Mouse (Mus musculus) midbrain, embryonic 15.5 days (tissue): ENCODE measurements around the gene Dennd5b. TPM values are rescaled to one million over a fixed set of nuclear protein-coding genes. Genes with fewer than 3 reads are reported as not detected.

ENCODE experiments used
- ATAC-seq: fragments of 200-750 bp; cut with Nextera tagmentation; replicated peaks from 2 replicates; pipeline ENCODE4 v1.8.0; 2017; ENCODE audit warnings: moderate TSS enrichment
- H3K27ac ChIP-seq: fragments of 300-500 bp; sonication (generic); 2 replicates; pipeline ENCODE4 v1.5.1; 2015; ENCODE audit warnings: mild to moderate bottlenecking, inconsistent platforms
- H3K27me3 ChIP-seq: fragments of 300-500 bp; sonication (generic); replicated peaks from 2 replicates; pipeline ENCODE4 v1.6.1; 2015; ENCODE audit warnings: inconsistent platforms
- H3K36me3 ChIP-seq: fragments of 300-500 bp; sonication (generic); replicated peaks from 2 replicates; pipeline ENCODE4 v1.6.1; 2015; ENCODE audit warnings: inconsistent platforms
- H3K4me1 ChIP-seq: fragments of 300-500 bp; sonication (generic); 2 replicates; pipeline ENCODE4 v1.6.1; 2015; ENCODE audit warnings: inconsistent platforms
- H3K4me2 ChIP-seq: fragments of 300-500 bp; sonication (generic); 2 replicates; pipeline ENCODE4 v1.6.1; 2015; ENCODE audit warnings: inconsistent platforms, mild to moderate bottlenecking, moderate library complexity
- H3K4me3 ChIP-seq: fragments of 300-500 bp; sonication (generic); 2 replicates; pipeline ENCODE4 v1.5.1; 2015; ENCODE audit warnings: mild to moderate bottlenecking, inconsistent platforms
- H3K9ac ChIP-seq: fragments of 300-500 bp; sonication (generic); 2 replicates; pipeline ENCODE4 v1.6.1; 2015; ENCODE audit warnings: mild to moderate bottlenecking, inconsistent platforms
- H3K9me3 ChIP-seq: fragments of 300-500 bp; sonication (generic); 2 replicates; pipeline ENCODE4 v1.6.1; 2016; ENCODE audit warnings: inconsistent platforms
- WGBS: fragments of 180-500 bp; shearing (Covaris S2); methylation state at CpG from one replicate; pipeline ENCODE4 v1.1.7; 2015; ENCODE audit warnings: mixed read lengths; 5-methylcytosine and 5-hydroxymethylcytosine counted together
- polyA plus RNA-seq: library from polyadenylated mRNA; unstranded; fragments of >200 nt; fragmentation: Nextera tagmentation; extraction: Ambion mirVana; gene quantifications from 2 replicates; pipeline ENCODE4 v1.2.1, GENCODE M21; 2015

Dennd5b gene
- 13.8 and 16.3 TPM in 2 replicates for polyA plus RNA-seq

GRCm38 (mm10) chr6:149101076-149101942, at the start of gene Dennd5b:
Gene Dennd5b (minus strand): TSS chr6:149101680.
- WGBS: under 1% methylated on average over 107 of the region's 124 CpGs
- ATAC-seq: peak; percentile 96
- H3K4me1 ChIP-seq: peaks cover 14% of the 10 kb centered on the region

DNA sequence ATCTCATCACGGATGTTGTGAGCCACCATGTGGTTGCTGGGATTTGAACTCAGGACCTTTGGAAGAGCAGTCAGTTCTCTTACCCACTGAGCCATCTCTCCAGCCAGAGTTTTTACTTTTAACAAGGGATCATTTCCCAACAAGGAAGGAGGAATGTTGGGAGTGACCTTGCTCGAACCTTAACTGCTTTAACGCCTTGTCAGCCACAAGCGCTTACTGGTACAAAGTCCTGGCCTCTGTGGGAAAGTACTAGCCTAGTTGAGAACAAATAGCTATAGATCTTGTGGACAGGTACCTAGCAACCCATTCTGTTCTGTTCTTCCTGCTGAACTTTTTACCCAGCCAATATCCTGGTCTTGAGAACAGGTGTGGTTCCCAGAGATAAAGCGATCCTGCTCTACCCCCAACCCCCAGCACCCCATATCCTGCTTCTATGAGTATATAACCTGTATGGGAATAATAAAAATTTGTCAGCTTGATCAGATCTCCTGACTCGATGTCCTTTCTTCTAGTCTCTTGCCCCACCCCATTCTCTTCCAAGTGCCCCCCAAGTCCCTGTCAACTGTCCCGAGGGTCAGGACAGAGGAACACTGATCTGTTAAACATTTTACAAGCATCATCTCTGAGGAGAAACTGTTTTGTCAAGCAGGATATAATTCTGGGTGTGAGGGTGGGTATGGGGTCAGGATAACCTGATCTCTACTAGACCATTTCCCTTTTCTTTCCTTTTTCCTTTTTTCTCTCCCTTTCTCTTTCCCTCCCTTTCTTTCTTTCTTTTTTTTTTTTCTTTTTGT, 47.2 kb upstream of the Dennd5b start:
- Histone ChIP-seq H3K36me3 (no peaks in the 10 kb centered on the region), H3K9me3 (no peaks in the 10 kb centered on the region), H3K27me3 (no peaks in the 10 kb centered on the region), H3K9ac (no peak overlapping the region), H3K27ac (no peak overlapping the region), H3K4me2 (no peak overlapping the region), H3K4me1 (no peaks in the 10 kb centered on the region), H3K4me3 (no peak overlapping the region)
- no peak for ATAC-seq
- 93% methylated on average over 7 of the region's 7 CpGs for WGBS

More at GRCm38 (mm10) chr6:149101076-149101942, at the start of gene Dennd5b:
- Histone ChIP-seq H3K4me3 (peak within 1 kb of the TSS; percentile 72), H3K9ac (peak within 1 kb of the TSS; percentile 89), H3K27me3 (no peaks in the 10 kb centered on the region), H3K36me3 (no peaks in the 10 kb centered on the region), H3K9me3 (no peaks in the 10 kb centered on the region), H3K4me2 (peak within 1 kb of the TSS; percentile 63), H3K27ac (peak within 1 kb of the TSS; percentile 98)

DNA sequence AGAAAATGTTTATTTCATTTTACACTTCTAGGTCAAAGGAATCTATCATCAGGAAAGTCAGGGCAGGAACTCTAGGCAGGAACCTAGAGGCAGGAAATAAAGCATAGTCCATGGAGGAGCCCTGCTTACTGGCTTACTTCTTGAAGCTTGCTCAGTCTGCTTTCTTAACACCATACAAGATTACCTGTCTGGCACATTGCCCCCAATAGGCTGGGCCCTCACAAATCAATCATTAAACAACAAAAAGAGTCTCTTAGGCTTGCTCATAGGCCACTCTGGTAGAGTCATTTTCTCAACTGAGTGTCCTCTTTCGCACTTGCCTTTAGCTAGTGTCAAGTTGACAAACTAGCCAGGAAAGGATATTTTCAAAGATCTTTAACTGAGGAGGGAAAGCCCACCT, 43.7 kb upstream of the Dennd5b start:
- 0 out of 2 replicates have a peak, but pooled peaks cover 5% of the 10 kb centered on the region for H3K4me1 ChIP-seq
- no peaks in the 10 kb centered on the region for H3K27me3 ChIP-seq
- H3K4me2 ChIP-seq: no peak overlapping the region
- no peak overlapping the region for H3K27ac ChIP-seq
- H3K9ac ChIP-seq: no peak overlapping the region
- H3K9me3 ChIP-seq: no peaks in the 10 kb centered on the region
- no peaks in the 10 kb centered on the region for H3K36me3 ChIP-seq
- WGBS: 97% methylated on average over 1 of the region's 1 CpGs
- no peak overlapping the region for H3K4me3 ChIP-seq
- ATAC-seq: no peak

- Histone ChIP-seq H3K9ac (peak overlapping the region; percentile 18; the same call in 1 of the 2 replicates), H3K4me2 (peak overlapping the region; percentile 65), H3K4me1 (0 out of 2 replicates have a peak, but pooled peaks cover 5% of the 10 kb centered on the region), H3K27me3 (no peaks in the 10 kb centered on the region), H3K9me3 (no peaks in the 10 kb centered on the region), H3K27ac (no peak overlapping the region), H3K36me3 (no peaks in the 10 kb centered on the region), H3K4me3 (peak overlapping the region; percentile 46)
- 5% methylated on average over 36 of the region's 36 CpGs for WGBS
- peak; percentile 95 for ATAC-seq
Observed at GRCm38 (mm10) chr6:149141393-149142173, 40.1 kb upstream of the Dennd5b start.

DNA sequence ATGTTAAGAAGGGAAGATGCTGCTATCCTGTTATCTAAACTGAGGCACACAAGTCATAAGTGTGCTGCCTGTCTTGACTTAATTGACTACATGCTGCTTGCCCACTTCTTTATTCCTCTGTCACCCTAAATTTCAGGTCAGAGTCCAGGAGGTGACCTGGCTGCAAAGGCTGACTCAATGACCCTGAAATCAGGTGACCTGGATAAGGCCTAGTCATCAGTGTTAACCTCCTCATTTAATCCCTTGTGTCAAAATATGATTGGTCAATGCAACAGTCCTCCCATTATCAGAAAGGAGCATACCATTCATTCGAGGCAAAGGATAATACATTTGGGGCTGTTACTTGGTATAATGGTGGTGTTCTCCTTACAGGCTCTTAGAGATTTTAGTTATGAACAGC, 38.0 kb upstream of the Dennd5b start, which contains the start of gene Etfbkmt:
Gene Etfbkmt (plus strand): TSS at position 379 of the 400 bp plus-strand sequence.
- ATAC-seq: no peak
- no peak within 1 kb of the TSS for H3K9ac ChIP-seq
- no peaks in the 10 kb centered on the region for H3K9me3 ChIP-seq
- no peaks in the 10 kb centered on the region for H3K36me3 ChIP-seq
- 0 out of 2 replicates have a peak, but pooled peaks cover 5% of the 10 kb centered on the region for H3K4me1 ChIP-seq
- no peaks in the 10 kb centered on the region for H3K27me3 ChIP-seq
- no peak within 1 kb of the TSS for H3K27ac ChIP-seq
- no peak within 1 kb of the TSS for H3K4me3 ChIP-seq
- 70% methylated on average over 1 of the region's 1 CpGs for WGBS
- H3K4me2 ChIP-seq: no peak within 1 kb of the TSS

DNA sequence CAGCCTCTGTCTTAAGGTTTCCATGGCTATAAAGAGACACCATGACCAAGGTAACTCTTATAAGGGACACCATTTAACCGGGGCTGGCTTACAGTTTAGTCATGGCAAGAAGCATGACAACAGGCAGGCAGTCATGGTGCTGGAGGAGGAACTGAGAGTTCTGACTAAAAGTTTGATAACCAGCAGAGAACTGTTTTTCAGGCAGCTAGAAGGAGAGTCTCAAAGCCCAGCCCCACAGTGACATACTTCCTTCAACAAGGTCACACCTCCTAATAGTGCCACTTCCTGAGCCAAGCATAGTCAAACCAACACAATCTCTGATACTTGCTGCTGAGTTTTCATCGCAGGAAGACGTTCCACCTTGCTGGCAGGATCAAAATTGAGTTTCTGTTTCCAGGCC, 37.5 kb upstream of the Dennd5b start:
- no peak for ATAC-seq
- H3K9me3 ChIP-seq: no peaks in the 10 kb centered on the region
- no peak overlapping the region for H3K27ac ChIP-seq
- H3K27me3 ChIP-seq: no peaks in the 10 kb centered on the region
- H3K9ac ChIP-seq: no peak overlapping the region
- 0 out of 2 replicates have a peak, but pooled peaks cover 5% of the 10 kb centered on the region for H3K4me1 ChIP-seq
- H3K4me3 ChIP-seq: no peak overlapping the region
- no peaks in the 10 kb centered on the region for H3K36me3 ChIP-seq
- WGBS: 88% methylated on average over 3 of the region's 3 CpGs
- H3K4me2 ChIP-seq: no peak overlapping the region

DNA sequence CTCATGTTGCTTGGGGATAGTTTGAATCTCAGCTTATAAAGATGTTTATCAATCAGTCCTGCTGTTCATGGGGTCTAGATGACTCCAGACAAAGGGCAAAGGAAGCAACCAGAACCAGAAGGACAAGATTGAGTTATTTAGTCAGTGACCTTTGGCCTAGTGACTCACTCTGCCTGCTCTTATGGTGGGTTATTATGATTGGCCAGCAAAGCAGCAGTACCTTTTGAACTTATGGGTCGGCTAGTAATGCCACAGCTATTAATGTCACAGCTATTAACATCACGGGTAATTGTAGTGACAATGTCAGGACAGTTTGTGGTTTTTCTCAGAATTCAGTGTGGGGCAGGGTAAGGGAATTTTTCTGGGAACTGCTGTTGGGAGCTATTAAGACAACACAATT, 36.5 kb upstream of the Dennd5b start:
- no peak overlapping the region for H3K4me2 ChIP-seq
- H3K27me3 ChIP-seq: no peaks in the 10 kb centered on the region
- no peaks in the 10 kb centered on the region for H3K9me3 ChIP-seq
- H3K4me3 ChIP-seq: no peak overlapping the region
- H3K4me1 ChIP-seq: 0 out of 2 replicates have a peak, but pooled peaks cover 5% of the 10 kb centered on the region
- no peak overlapping the region for H3K9ac ChIP-seq
- H3K36me3 ChIP-seq: no peaks in the 10 kb centered on the region
- 83% methylated on average over 2 of the region's 2 CpGs for WGBS
- ATAC-seq: no peak
- H3K27ac ChIP-seq: no peak overlapping the region

- Histone ChIP-seq H3K4me1 (no peaks in the 10 kb centered on the region), H3K27ac (no peak overlapping the region), H3K4me3 (no peak overlapping the region), H3K36me3 (no peaks in the 10 kb centered on the region), H3K9me3 (no peaks in the 10 kb centered on the region), H3K27me3 (no peaks in the 10 kb centered on the region), H3K9ac (no peak overlapping the region), H3K4me2 (no peak overlapping the region)
- WGBS: 85% methylated on average over 6 of the region's 6 CpGs
- no peak for ATAC-seq
Observed at GRCm38 (mm10) chr6:149135631-149136030, 34.2 kb upstream of the Dennd5b start.

DNA sequence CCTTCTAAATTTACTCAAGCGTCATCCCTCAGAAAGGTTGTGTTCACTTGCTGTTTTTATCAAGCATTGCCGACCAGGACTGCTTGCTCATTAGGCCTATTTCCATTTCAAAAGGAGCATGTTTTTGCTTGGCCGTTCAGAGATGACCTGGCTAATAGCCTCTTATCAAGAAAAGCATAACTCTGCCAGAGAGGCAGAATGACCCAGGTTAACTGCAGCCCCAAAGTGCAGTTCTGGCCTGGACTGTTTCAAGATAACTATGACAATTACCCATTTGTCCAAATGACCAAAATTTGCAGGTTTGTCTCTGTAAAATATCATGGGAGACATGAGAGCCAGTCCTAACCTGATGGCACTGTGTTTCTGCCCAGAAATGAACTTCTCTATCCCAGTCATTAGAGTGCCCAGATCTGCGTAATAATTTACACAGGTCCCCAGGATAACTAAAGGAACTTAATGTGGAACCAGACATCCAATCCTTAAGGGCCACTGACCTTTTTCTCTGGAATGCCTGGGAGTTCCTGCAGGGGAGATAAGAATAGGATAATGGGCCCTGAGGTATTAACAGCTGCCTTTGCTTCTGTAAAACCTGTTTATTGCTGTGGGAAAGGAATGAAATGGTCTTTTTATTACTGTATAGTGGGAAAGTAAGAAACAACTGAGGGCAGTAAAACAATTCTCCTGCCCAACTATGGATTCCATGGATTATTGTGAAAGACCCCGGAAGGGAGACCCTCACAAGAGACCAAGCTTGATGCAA, 33.1 kb upstream of the Dennd5b start:
- no peaks in the 10 kb centered on the region for H3K27me3 ChIP-seq
- no peak overlapping the region for H3K9ac ChIP-seq
- H3K27ac ChIP-seq: no peak overlapping the region
- ATAC-seq: no peak
- WGBS: 28% methylated on average over 5 of the region's 5 CpGs
- no peak overlapping the region for H3K4me2 ChIP-seq
- H3K9me3 ChIP-seq: no peaks in the 10 kb centered on the region
- H3K36me3 ChIP-seq: no peaks in the 10 kb centered on the region
- no peak overlapping the region for H3K4me3 ChIP-seq
- no peaks in the 10 kb centered on the region for H3K4me1 ChIP-seq

GRCm38 (mm10) chr6:149132311-149133077, 31.0 kb upstream of the Dennd5b start:
- no peaks in the 10 kb centered on the region for H3K4me1 ChIP-seq
- H3K9me3 ChIP-seq: no peaks in the 10 kb centered on the region
- no peak overlapping the region for H3K9ac ChIP-seq
- 30% methylated on average over 5 of the region's 5 CpGs for WGBS
- ATAC-seq: peak; percentile 56; the same call in 1 of the 2 replicates
- no peak overlapping the region for H3K4me2 ChIP-seq
- no peaks in the 10 kb centered on the region for H3K36me3 ChIP-seq
- no peak overlapping the region for H3K27ac ChIP-seq
- H3K4me3 ChIP-seq: no peak overlapping the region
- H3K27me3 ChIP-seq: no peaks in the 10 kb centered on the region

DNA sequence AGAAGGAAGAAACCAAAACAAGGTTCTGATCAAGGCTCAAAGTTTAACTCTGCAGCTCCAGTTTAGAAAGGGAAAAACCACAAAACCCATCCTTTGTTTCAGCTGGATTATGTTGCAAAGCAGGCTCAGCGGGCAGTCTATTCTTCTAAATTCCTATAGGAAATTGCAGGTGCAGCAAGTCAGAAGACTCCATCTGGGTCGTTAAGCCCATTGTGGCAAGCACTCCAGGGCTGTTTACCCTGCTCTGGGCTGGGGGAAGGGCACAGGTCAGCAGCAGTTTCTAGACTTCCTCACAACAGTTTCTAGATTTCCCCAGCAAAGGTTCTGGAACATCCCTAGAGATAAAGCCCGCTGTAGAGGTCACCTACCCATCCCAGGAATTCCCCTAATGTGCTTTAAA, 29.6 kb upstream of the Dennd5b start:
- no peak for ATAC-seq
- H3K36me3 ChIP-seq: no peaks in the 10 kb centered on the region
- H3K4me2 ChIP-seq: no peak overlapping the region
- H3K9ac ChIP-seq: no peak overlapping the region
- WGBS: 12% methylated on average over 3 of the region's 3 CpGs
- no peak overlapping the region for H3K4me3 ChIP-seq
- H3K27ac ChIP-seq: no peak overlapping the region
- no peaks in the 10 kb centered on the region for H3K4me1 ChIP-seq
- H3K9me3 ChIP-seq: no peaks in the 10 kb centered on the region
- H3K27me3 ChIP-seq: no peaks in the 10 kb centered on the region
